Mouse (Mus musculus) cerebellum, postnatal 14 days (tissue): ENCODE measurements around the gene Stat5a.

ENCODE experiments used
- DNase-seq, 2 experiments: peaks; one replicate each; pipeline ENCODE4 v3.0.0; 2021; ENCODE audit warnings: mixed read lengths in 2 of 2

Stat5a gene

GRCm38 (mm10) chr11:100858935-100859578 lies at the start of gene Stat5a:
Stat5a (plus strand) TSS chr11:100859351.
- DNase-seq, result peak; percentile 58 to 71

- no peak for DNase-seq
Observed at GRCm38 (mm10) chr11:100810516-100810915, 48.6 kb upstream of the Stat5a start.

GRCm38 (mm10) chr11:100811132-100811531 lies 48.0 kb upstream of the Stat5a start:
- peak in 1 of 2 experiments; percentile 56 for DNase-seq

GRCm38 (mm10) chr11:100814498-100814897 lies 44.7 kb upstream of the Stat5a start:
- DNase-seq, result no peak

- no peak for DNase-seq
Observed at GRCm38 (mm10) chr11:100816342-100816741, 42.8 kb upstream of the Stat5a start.

- peak; percentile 77 to 83 for DNase-seq
Observed at GRCm38 (mm10) chr11:100816801-100817200, 42.4 kb upstream of the Stat5a start.

- DNase-seq, result peak; percentile 78 to 88
Observed at GRCm38 (mm10) chr11:100817311-100817710, 41.8 kb upstream of the Stat5a start.

GRCm38 (mm10) chr11:100818359-100819012 lies 40.7 kb upstream of the Stat5a start:
- DNase-seq, result no peak

GRCm38 (mm10) chr11:100819048-100819447 lies 40.1 kb upstream of the Stat5a start:
- DNase-seq, result no peak

- no peak for DNase-seq
Observed at GRCm38 (mm10) chr11:100819626-100820025, 39.5 kb upstream of the Stat5a start.

- no peak for DNase-seq
Observed at GRCm38 (mm10) chr11:100820047-100820446, 39.1 kb upstream of the Stat5a start.

GRCm38 (mm10) chr11:100821605-100822220 lies 37.4 kb upstream of the Stat5a start:
- no peak for DNase-seq

GRCm38 (mm10) chr11:100822365-100822764 lies 36.8 kb upstream of the Stat5a start:
- DNase-seq, result no peak

GRCm38 (mm10) chr11:100823543-100824313 lies 35.4 kb upstream of the Stat5a start:
- no peak for DNase-seq

- DNase-seq, result no peak
Observed at GRCm38 (mm10) chr11:100824496-100824895, 34.7 kb upstream of the Stat5a start.

- no peak for DNase-seq
Observed at GRCm38 (mm10) chr11:100825451-100825850, 33.7 kb upstream of the Stat5a start.

GRCm38 (mm10) chr11:100826161-100826866 lies 32.8 kb upstream of the Stat5a start:
- DNase-seq, result peak in 1 of 2 experiments; percentile 36

GRCm38 (mm10) chr11:100828676-100829151 lies 30.4 kb upstream of the Stat5a start:
- peak; percentile 59 to 60 for DNase-seq

- DNase-seq, result no peak
Observed at GRCm38 (mm10) chr11:100829691-100830090, 29.5 kb upstream of the Stat5a start.

GRCm38 (mm10) chr11:100831396-100831795 lies 27.8 kb upstream of the Stat5a start:
- DNase-seq, result no peak

GRCm38 (mm10) chr11:100833466-100833865 lies 25.7 kb upstream of the Stat5a start:
- no peak for DNase-seq
